Mouse (Mus musculus) lung, adult 2 months (tissue): ENCODE data around the gene Myh10.

ENCODE experiments used
- CTCF ChIP-seq: fragments of 200-500 bp; IDR thresholded peaks from 2 replicates; pipeline ENCODE4 v1.5.1; 2011; ENCODE audit warnings: mild to moderate bottlenecking, low read length, control low read depth; ENCODE audit not compliant: insufficient read depth
- POLR2A ChIP-seq: fragments of 200-500 bp; IDR thresholded peaks from 2 replicates; pipeline ENCODE4 v1.6.1; 2011; ENCODE audit warnings: low read depth, mild to moderate bottlenecking, control low read depth, low read length, borderline replicate concordance; ENCODE audit errors: extremely low read depth

DNA sequence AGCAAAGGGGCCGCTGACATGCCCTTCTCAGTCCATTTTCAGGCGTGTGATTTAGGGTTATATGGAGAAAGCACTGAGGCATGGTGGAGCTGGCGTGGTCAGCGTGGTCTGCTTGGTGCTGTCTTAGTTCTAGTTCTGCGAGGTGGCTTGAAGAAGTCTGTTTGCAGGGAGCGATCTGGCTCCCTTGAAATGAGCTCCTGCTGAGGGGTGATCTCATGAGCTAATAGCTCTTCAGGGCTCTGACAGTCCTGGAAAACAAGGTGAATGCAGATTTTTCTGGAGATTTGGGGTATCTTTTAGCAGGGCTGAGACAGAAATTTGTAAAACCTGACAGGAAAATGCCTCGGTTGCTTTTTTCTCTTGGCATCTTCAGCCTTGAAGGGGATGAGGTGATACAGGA is 48.1 kb downstream of the Myh10 start:
- no peak for TF ChIP-seq POLR2A
- no peak for TF ChIP-seq CTCF
